Mouse (Mus musculus) left cerebral cortex, adult 9 months (tissue): Measurements from ENCODE around the gene Gm20532.

ENCODE experiments used
- DNase-seq, 2 experiments: peaks; one replicate each; pipeline ENCODE4 v3.0.0; 2022; ENCODE audit warnings: low spot score in 2 of 2

Gene Gm20532

GRCm38 (mm10) chr2:26586294-26587043, at the start of gene Gm20532:
Gm20532 (plus strand) TSS chr2:26586639.
- DNase-seq = peak in 1 of 2 experiments; percentile 61

GRCm38 (mm10) chr2:26539516-26539915, 46.9 kb upstream of the Gm20532 start:
- DNase-seq = no peak

- DNase-seq = no peak
These were observed 45.7 kb upstream of the Gm20532 start for GRCm38 (mm10) chr2:26540721-26541120.

GRCm38 (mm10) chr2:26541258-26541910, 45.1 kb upstream of the Gm20532 start:
- DNase-seq = no peak

GRCm38 (mm10) chr2:26543155-26543554, 43.3 kb upstream of the Gm20532 start:
- DNase-seq = no peak

- DNase-seq = no peak
These were observed 42.7 kb upstream of the Gm20532 start for GRCm38 (mm10) chr2:26543768-26544167.

GRCm38 (mm10) chr2:26544265-26544664, 42.2 kb upstream of the Gm20532 start:
- no peak for DNase-seq

GRCm38 (mm10) chr2:26547481-26547880, 39.0 kb upstream of the Gm20532 start:
- peak in 1 of 2 experiments; percentile 22 for DNase-seq

- no peak for DNase-seq
These were observed 36.6 kb upstream of the Gm20532 start for GRCm38 (mm10) chr2:26549801-26550200.

GRCm38 (mm10) chr2:26550205-26550604, 36.2 kb upstream of the Gm20532 start:
- DNase-seq = no peak

GRCm38 (mm10) chr2:26550777-26551176, 35.7 kb upstream of the Gm20532 start:
- no peak for DNase-seq

- no peak for DNase-seq
These were observed 35.0 kb upstream of the Gm20532 start for GRCm38 (mm10) chr2:26551446-26551845.

GRCm38 (mm10) chr2:26552066-26552465, 34.4 kb upstream of the Gm20532 start:
- no peak for DNase-seq

GRCm38 (mm10) chr2:26553904-26554303, 32.5 kb upstream of the Gm20532 start:
- DNase-seq = no peak

- DNase-seq = peak in 1 of 2 experiments; percentile 67
These were observed 31.4 kb upstream of the Gm20532 start for GRCm38 (mm10) chr2:26555076-26555475.

- no peak for DNase-seq
These were observed 29.9 kb upstream of the Gm20532 start for GRCm38 (mm10) chr2:26556535-26556993.

- no peak for DNase-seq
These were observed 25.9 kb upstream of the Gm20532 start for GRCm38 (mm10) chr2:26560506-26560905.

- DNase-seq = peak in 1 of 2 experiments; percentile 46
These were observed 25.0 kb upstream of the Gm20532 start for GRCm38 (mm10) chr2:26561351-26562016.

GRCm38 (mm10) chr2:26566221-26566620, 20.2 kb upstream of the Gm20532 start:
- DNase-seq = peak in 1 of 2 experiments; percentile 31

GRCm38 (mm10) chr2:26570034-26570433, 16.4 kb upstream of the Gm20532 start:
- DNase-seq = peak in 1 of 2 experiments; percentile 53

GRCm38 (mm10) chr2:26571400-26571799, 15.0 kb upstream of the Gm20532 start:
- DNase-seq = no peak

GRCm38 (mm10) chr2:26571826-26572225, 14.6 kb upstream of the Gm20532 start:
- no peak for DNase-seq
